Mouse (Mus musculus): ENCODE data around the gene Pmch. TPM values are rescaled to one million over a fixed set of nuclear protein-coding genes. Genes with fewer than 3 reads are reported as not detected.

Pmch gene
- total RNA-seq (2021), result not detected

GRCm38 (mm10) chr10:88090772-88091171, at the start of gene Pmch:
Gene Pmch (plus strand): TSS chr10:88091072.
- DNase-seq, result no peak

- no peak for DNase-seq
Observed at GRCm38 (mm10) chr10:88044297-88044696, 46.6 kb upstream of the Pmch start.

DNA sequence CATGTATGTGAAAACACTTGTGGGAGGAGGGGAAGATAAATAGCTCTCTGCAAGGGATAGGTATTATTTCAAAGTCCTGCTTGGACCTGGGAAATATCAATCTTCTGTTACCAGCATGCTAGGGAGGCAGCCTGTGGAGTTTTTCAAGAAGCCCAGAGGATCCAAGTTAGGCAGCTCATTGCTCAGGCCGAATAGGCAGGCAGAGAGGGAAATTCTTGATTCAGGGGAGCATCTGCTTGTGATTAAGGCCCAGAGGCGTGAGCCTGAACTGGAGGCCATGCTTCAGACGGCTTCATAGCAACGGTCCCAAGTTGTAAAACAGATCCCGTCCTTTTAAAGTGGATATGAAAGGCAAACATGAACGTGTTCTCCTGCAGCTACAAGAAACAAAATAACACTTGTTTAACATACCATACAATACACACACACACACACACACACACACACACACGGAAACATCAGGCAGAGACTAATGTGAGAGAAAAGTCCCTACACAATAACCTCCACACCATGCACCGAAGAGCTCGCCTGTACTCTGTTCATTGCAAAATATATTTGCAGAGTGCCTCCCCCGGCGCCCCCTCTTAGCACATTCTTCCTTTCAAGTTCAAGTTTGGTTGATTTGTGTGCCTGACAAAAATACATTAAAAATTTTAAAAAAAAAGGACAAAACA, 44.6 kb upstream of the Pmch start:
- DNase-seq, result no peak

DNA sequence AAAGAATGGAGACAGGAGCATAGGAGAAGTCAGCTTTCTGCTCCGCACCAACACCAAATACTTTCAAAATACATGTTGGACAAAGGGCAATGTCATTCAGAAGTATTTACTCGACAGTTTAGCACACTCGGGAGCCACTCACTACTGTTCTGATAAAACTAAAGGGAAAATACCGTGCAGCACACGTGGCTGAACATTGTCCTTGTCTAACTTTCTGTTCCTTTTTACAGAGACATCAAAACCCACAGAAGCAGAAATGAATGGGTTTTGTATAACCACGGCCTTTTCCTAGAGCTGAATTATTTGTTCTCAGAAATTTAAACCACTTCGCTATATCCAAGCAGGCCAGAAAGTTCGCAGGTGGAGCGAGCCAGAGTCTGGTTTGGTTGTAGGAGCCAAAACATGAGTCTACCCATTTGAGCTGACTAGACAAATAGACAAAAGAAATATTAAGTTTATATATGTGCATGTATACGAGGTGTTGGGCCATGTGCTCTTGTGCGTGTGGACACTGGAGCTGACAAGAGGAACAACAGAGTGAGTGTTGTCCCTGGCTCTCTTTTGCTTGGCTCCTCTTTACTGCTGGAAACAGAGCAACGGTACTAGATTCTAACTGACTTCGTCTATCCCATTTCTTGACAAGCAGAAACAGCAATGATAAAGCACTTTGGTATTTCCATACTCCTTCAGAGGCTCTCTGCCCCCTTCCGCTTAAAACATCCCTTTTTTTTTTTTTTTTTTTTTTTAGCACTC, 36.5 kb upstream of the Pmch start:
- DNase-seq, result no peak

GRCm38 (mm10) chr10:88056950-88057649, 33.8 kb upstream of the Pmch start:
- DNase-seq, result peak; percentile 53 to 54

GRCm38 (mm10) chr10:88063436-88063835, 27.4 kb upstream of the Pmch start:
- DNase-seq, result no peak

DNA sequence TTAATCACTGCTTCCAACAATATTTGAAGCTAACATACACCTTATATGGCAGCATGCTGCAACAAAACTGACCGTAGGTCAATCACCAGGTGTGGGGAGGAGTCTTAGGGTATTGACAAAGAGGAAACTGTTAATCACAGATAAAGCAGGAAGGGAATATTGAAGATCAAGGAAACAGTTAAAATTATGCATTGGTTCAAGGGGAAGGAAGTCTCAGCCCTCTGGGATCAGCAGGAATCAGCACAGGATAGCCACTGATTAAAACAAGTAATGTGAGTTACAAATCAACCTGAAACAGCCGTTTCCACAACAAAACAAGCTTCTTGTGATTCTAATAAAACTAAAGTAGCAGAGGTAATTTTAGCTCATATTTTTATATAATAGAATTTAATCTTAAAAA, 26.0 kb upstream of the Pmch start:
- no peak for DNase-seq

DNA sequence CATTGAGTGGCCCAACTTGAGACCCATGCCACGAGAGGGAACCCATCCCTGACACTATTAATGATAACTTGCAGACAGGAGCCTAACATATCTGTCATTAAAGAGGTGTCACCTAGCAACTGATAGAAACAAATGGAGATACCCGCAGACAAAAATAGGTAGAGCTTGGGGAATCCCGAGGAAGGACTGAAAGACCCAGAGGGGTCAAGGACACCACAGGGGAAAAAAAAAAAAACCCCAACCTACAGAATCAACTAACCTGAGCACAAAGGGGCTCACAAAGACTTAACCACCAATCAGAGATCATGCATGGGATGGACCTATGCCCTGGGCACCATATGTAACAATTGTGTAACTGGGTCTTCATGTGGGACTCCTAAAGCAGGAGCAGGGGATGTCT, 23.5 kb upstream of the Pmch start:
- no peak for DNase-seq

DNA sequence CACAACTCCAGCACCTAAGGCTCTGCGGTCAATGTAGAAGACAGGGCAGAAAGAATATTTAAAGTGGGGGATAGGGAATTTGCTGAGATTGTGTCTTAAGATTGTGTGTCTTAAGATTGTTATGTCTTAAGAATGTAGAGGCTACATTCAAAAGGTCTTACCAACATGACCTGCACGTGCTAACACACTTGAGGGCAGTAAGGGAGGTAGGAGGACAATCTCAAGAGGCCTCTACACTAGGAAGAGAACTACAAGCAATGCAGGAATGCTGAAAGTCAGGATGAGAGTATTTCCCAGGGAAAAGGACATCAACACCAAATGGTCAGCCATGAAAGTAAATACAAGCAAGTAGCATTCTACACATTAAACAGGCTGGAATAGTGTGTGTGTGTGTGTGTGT, 15.3 kb downstream of the Pmch start:
- no peak for DNase-seq

DNA sequence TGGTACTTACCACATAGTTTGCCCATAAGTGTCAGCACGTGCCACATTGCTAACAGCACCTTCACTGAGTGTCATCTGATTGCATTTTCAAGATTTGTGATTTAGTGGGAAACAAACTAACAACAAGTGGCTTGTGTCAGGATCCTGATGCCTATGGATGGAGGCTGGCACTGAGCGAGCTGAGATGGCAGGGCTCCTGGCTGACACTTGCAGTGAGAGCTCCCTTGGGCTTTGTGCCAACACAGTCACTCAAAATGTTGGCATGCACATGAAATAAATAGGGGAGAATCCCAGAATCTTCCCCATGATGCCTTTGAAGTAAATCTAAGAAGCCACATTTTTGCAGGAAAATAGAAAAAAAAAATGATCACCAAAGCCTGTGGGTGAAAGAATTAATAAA, 22.4 kb downstream of the Pmch start:
- no peak for DNase-seq

DNA sequence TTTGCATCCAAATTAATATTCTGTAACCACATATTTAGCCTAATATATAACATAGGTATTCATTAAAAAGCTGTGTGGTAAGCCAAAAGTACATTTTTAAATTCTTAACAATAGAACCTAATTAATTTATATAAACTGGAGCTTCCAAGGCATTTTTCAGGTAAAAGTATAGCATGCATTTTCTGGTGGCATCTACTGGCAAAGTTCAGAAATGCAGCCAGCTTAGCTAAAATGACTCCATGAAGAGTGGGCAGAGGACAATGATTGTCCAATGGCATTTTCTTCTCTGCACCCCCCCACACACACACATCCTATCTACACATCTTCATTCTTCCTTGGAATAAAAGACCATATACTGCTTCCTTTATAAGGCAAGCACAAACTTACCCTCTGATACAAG, 28.8 kb downstream of the Pmch start:
- DNase-seq, result no peak

DNA sequence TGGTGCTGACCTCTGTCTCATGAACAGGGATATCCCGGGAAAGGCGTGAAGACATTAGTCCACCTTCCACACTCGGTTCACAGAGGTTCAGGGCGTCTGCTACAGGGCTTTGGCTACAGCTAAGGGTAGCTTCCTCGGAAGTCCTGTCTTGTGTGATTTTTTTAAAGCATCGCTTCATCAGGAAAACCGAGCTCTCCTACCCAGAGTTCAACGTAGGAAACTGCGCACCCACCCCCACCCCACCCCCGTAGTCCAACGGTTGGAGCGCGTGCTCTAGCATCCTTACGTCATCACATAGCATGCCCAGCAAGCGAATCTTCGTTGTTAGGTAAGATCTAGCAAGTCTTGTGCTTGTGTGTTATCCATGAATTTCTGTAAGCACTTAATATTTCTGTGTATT, 44.8 kb downstream of the Pmch start:
- DNase-seq, result no peak

Other genes with a start within 250 kb of the Pmch start
- 1 to 10 TPM; 8.0 TPM for gene Igf1, start 232.8 kb upstream of the Pmch start, total RNA-seq (2021)
- under 1 TPM; 0.42 to 0.58 TPM for gene Parpbp, start 55.9 kb downstream of the Pmch start, total RNA-seq (2021)
- 1 to 10 TPM; 7.3 to 8.5 TPM for gene Nup37, start 55.9 kb downstream of the Pmch start, total RNA-seq (2021)
- 10 to 100 TPM; 22.4 to 23.5 TPM for gene Washc3, start 110.0 kb downstream of the Pmch start, total RNA-seq (2021)